Mouse (Mus musculus) ES-E14 (cell line): ENCODE results near the gene Gcdh. TPM values are rescaled to one million over a fixed set of nuclear protein-coding genes. Genes with fewer than 3 reads are reported as not detected.

Experiments used
- DNase-seq: peaks from one replicate; pipeline ENCODE4 v3.0.0-alpha.2; 2013; ENCODE audit warnings: low read depth, low spot score
- H3K27ac ChIP-seq: 2 replicates; pipeline ENCODE4 v1.5.1; 2012; ENCODE audit warnings: low read depth, mild to moderate bottlenecking, low read length, moderate library complexity, mixed read lengths; ENCODE audit not compliant: poor library complexity, insufficient read depth, severe bottlenecking
- H3K36me3 ChIP-seq: 2 replicates; pipeline ENCODE4 v1.6.1; 2012; ENCODE audit warnings: mild to moderate bottlenecking, low read length, moderate library complexity, mixed read lengths; ENCODE audit not compliant: control insufficient read depth, poor library complexity, insufficient read depth, severe bottlenecking
- H3K4me1 ChIP-seq, 2 experiments: fragments of 150-350 bp in 1 of 2; sonication (generic) in 1 of 2; 2 replicates each; pipeline ENCODE4 v1.6.1; 2012; ENCODE audit warnings: low read length in 2 of 2, mild to moderate bottlenecking in 1 of 2, mixed read lengths in 1 of 2; ENCODE audit not compliant: control insufficient read depth in 2 of 2, insufficient read depth in 2 of 2, poor library complexity in 1 of 2
- H3K4me3 ChIP-seq, 2 experiments: fragments of 150-350 bp in 1 of 2; sonication (generic) in 1 of 2; 2 replicates each; pipeline ENCODE4 v1.5.1; 2012; ENCODE audit warnings: low read length in 2 of 2, low read depth in 1 of 2, mild to moderate bottlenecking in 1 of 2, mixed read lengths in 1 of 2; ENCODE audit not compliant: insufficient read depth in 1 of 2, poor library complexity in 1 of 2, severe bottlenecking in 1 of 2
- H3K9ac ChIP-seq: 2 replicates; pipeline ENCODE4 v1.6.1; 2012; ENCODE audit warnings: low read depth, mild to moderate bottlenecking, low read length, mixed read lengths; ENCODE audit not compliant: poor library complexity, insufficient read depth, severe bottlenecking
- H3K9me3 ChIP-seq: fragments of 150-350 bp; sonication (generic); 2 replicates; pipeline ENCODE4 v1.6.1; 2012; ENCODE audit warnings: low read depth, mild to moderate bottlenecking, low read length; ENCODE audit not compliant: control insufficient read depth, insufficient read depth
- CHD2 ChIP-seq: IDR thresholded peaks from 2 replicates; pipeline ENCODE4 v1.6.1; 2014; ENCODE audit warnings: mild to moderate bottlenecking, low read depth, low read length, inconsistent platforms
- HCFC1 ChIP-seq: IDR thresholded peaks from 2 replicates; pipeline ENCODE4 v1.6.1; 2012; ENCODE audit warnings: low read length, inconsistent platforms, borderline replicate concordance; ENCODE audit not compliant: insufficient read depth
- MAFK ChIP-seq: IDR thresholded peaks from 2 replicates; pipeline ENCODE4 v1.6.1; 2014; ENCODE audit warnings: mild to moderate bottlenecking, low read depth, low read length, inconsistent platforms; ENCODE audit not compliant: insufficient read depth
- ZC3H11A ChIP-seq: IDR thresholded peaks from 2 replicates; pipeline ENCODE4 v1.6.1; 2012; ENCODE audit warnings: low read depth, mild to moderate bottlenecking, inconsistent platforms, low read length, borderline replicate concordance
- ZNF384 ChIP-seq: IDR thresholded peaks from 2 replicates; pipeline ENCODE4 v1.6.1; 2012; ENCODE audit warnings: low read depth, low read length, inconsistent platforms
- in situ Hi-C, 2 experiments: fragments of 600-800 bp; cut with MboI; formaldehyde crosslinking; loops; one replicate each; pipeline ENCODE4 v1.15.1; 2025; ENCODE audit warnings: low sequenced_read_pairs in 2 of 2, inconsistent platforms in 1 of 2; ENCODE audit not compliant: unreplicated experiment in 2 of 2
- total RNA-seq: library from RNA; depleted of rRNA; stranded (reverse); fragments of 300-350 nt; gene quantifications from 2 replicates; pipeline ENCODE4 v1.2.3, GENCODE M21; 2012

Gcdh gene
- total RNA-seq, 1 experiment: 36.3 TPM

GRCm38 (mm10) chr8:84856864-84857441 is 36.8 kb downstream of the Gcdh start, which contains the start of gene Farsa:
Gene Farsa, plus strand, starts transcription at chr8:84856989.
- peak within 1 kb of the TSS; percentile 84 to 98 for H3K4me3 ChIP-seq
- peak; percentile 91 for DNase-seq
- in situ Hi-C loops: no loop called here
- H3K9me3 ChIP-seq: no peaks in the 10 kb centered on the region
- peak within 1 kb of the TSS; percentile 91 for H3K9ac ChIP-seq
- peaks cover 21% of the 10 kb centered on the region for H3K36me3 ChIP-seq
- H3K4me1 ChIP-seq: peaks cover 0 to 8% of the 10 kb centered on the region in 2 experiments; a peak in 2 of 4 replicates
- TF ChIP-seq HCFC1: peak; percentile 97
- no peak for TF ChIP-seq ZNF384
- TF ChIP-seq MAFK: no peak
- H3K27ac ChIP-seq: peak within 1 kb of the TSS; percentile 35; the same call in 1 of the 2 replicates

DNA sequence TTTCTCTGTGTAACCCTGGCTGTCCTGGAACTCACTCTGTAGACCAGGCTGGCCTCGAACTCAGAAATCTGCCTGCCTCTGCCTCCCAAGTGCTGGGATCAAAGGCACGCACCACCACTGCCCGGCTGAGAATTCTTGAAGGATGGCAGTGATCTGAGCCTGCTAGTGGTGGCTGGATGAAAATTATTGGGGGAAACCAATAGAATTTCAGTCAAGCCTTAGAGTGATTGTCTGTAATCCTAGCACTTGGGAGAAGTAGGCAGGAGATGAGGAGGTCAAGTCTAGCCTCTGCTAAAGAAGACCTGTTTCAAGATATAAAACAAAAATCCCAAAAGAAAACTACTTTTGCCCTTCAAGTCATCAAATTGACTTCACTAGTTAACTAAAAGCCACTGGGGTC is 37.3 kb downstream of the Gcdh start:
- Histone ChIP-seq H3K4me3 (peak overlapping the region in 1 of 2 experiments; percentile 98; a peak in 1 of 4 replicates), H3K36me3 (peaks cover 17% of the 10 kb centered on the region), H3K9ac (no peak overlapping the region), H3K9me3 (no peaks in the 10 kb centered on the region), H3K27ac (no peak overlapping the region), H3K4me1 (peaks cover 0 to 8% of the 10 kb centered on the region in 2 experiments; a peak in 2 of 4 replicates)
- in situ Hi-C loops: no loop called here
- no peak for DNase-seq
- TF ChIP-seq ZNF384: no peak
- no peak for TF ChIP-seq HCFC1
- TF ChIP-seq MAFK: no peak
- TF ChIP-seq ZC3H11A: no peak

DNA sequence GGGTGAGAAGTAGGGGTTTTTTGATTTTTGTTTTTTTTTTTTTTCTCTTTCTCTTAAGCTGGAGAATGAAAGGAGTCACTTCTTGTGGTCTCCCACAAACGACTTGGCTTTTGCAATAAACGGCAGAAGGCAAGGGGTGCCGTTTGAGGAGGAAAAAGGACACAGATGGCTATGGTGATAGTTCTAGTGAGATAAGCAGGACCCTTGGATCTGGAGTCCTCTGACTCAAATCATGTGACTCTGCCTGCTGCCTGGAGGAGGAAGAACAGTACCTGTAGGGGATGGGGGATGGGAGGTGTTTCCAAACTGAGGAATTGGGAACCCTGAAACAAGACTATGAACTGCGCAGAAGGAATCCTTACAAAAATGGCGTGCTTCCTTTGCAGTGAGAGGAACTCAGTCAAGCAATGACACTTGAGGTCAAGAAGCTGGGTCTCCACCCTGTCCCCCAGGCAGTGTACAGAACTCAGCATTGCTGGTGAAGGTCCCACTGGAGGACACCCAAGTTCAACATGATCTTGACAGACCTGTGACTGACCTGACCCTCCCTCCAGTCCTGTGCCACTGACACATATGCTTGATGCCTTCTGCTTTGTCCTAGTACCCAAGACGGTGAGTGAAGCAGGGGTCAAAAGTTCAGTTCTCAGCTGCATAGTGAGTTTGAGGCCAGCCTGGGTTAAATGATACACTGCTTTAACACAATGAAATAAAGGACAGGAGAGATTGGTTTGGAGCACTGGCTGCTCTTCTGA is 45.9 kb downstream of the Gcdh start:
- H3K4me3 ChIP-seq: peak overlapping the region; percentile 72 to 76
- DNase-seq: no peak
- TF ChIP-seq ZC3H11A (no peak), MAFK (no peak), ZNF384 (no peak), HCFC1 (no peak), CHD2 (no peak)
- H3K4me1 ChIP-seq: peaks cover 6 to 13% of the 10 kb centered on the region in 2 experiments; a peak in 2 of 4 replicates
- H3K36me3 ChIP-seq: peaks cover 25% of the 10 kb centered on the region
- H3K9me3 ChIP-seq: no peaks in the 10 kb centered on the region
- in situ Hi-C loops: no loop called here
- H3K9ac ChIP-seq: peak overlapping the region; percentile 89; the same call in 1 of the 2 replicates
- H3K27ac ChIP-seq: peak overlapping the region; percentile 89

- peak; percentile 98 for DNase-seq
- H3K9ac ChIP-seq: peak within 1 kb of the TSS; percentile 89
- TF ChIP-seq MAFK: no peak
- peak; percentile 4; the same call in 1 of the 2 replicates for TF ChIP-seq HCFC1
- peak; percentile 87 for TF ChIP-seq CHD2
- no peak for TF ChIP-seq ZNF384
- TF ChIP-seq ZC3H11A: no peak
- peak within 1 kb of the TSS; percentile 77 to 83 for H3K4me3 ChIP-seq
- H3K4me1 ChIP-seq: peaks cover 6 to 13% of the 10 kb centered on the region in 2 experiments; a peak in 2 of 4 replicates
- H3K27ac ChIP-seq: peak within 1 kb of the TSS; percentile 89
- H3K36me3 ChIP-seq: peaks cover 35% of the 10 kb centered on the region
- H3K9me3 ChIP-seq: no peaks in the 10 kb centered on the region
- in situ Hi-C loops: no loop called here
Measured at GRCm38 (mm10) chr8:84846722-84847572, 46.8 kb downstream of the Gcdh start, which contains the start of gene Calr. Gene Calr, minus strand, starts transcription at chr8:84846934.
